Mouse (Mus musculus) ES-E14 (cell line): Measurements from ENCODE around the gene Ddx39. TPM values are rescaled to one million over a fixed set of nuclear protein-coding genes. Genes with fewer than 3 reads are reported as not detected.

Experiments used
- DNase-seq: peaks from one replicate; pipeline ENCODE4 v3.0.0-alpha.2; 2013; ENCODE audit warnings: low read depth, low spot score
- H3K27ac ChIP-seq: 2 replicates; pipeline ENCODE4 v1.5.1; 2012; ENCODE audit warnings: low read depth, mild to moderate bottlenecking, low read length, moderate library complexity, mixed read lengths; ENCODE audit not compliant: poor library complexity, insufficient read depth, severe bottlenecking
- H3K36me3 ChIP-seq: 2 replicates; pipeline ENCODE4 v1.6.1; 2012; ENCODE audit warnings: mild to moderate bottlenecking, low read length, moderate library complexity, mixed read lengths; ENCODE audit not compliant: control insufficient read depth, poor library complexity, insufficient read depth, severe bottlenecking
- H3K4me1 ChIP-seq, 2 experiments: fragments of 150-350 bp in 1 of 2; sonication (generic) in 1 of 2; 2 replicates each; pipeline ENCODE4 v1.6.1; 2012; ENCODE audit warnings: low read length in 2 of 2, mild to moderate bottlenecking in 1 of 2, mixed read lengths in 1 of 2; ENCODE audit not compliant: control insufficient read depth in 2 of 2, insufficient read depth in 2 of 2, poor library complexity in 1 of 2
- H3K4me3 ChIP-seq, 2 experiments: fragments of 150-350 bp in 1 of 2; sonication (generic) in 1 of 2; 2 replicates each; pipeline ENCODE4 v1.5.1; 2012; ENCODE audit warnings: low read length in 2 of 2, low read depth in 1 of 2, mild to moderate bottlenecking in 1 of 2, mixed read lengths in 1 of 2; ENCODE audit not compliant: insufficient read depth in 1 of 2, poor library complexity in 1 of 2, severe bottlenecking in 1 of 2
- H3K9ac ChIP-seq: 2 replicates; pipeline ENCODE4 v1.6.1; 2012; ENCODE audit warnings: low read depth, mild to moderate bottlenecking, low read length, mixed read lengths; ENCODE audit not compliant: poor library complexity, insufficient read depth, severe bottlenecking
- H3K9me3 ChIP-seq: fragments of 150-350 bp; sonication (generic); 2 replicates; pipeline ENCODE4 v1.6.1; 2012; ENCODE audit warnings: low read depth, mild to moderate bottlenecking, low read length; ENCODE audit not compliant: control insufficient read depth, insufficient read depth
- CHD2 ChIP-seq: IDR thresholded peaks from 2 replicates; pipeline ENCODE4 v1.6.1; 2014; ENCODE audit warnings: mild to moderate bottlenecking, low read depth, low read length, inconsistent platforms
- HCFC1 ChIP-seq: IDR thresholded peaks from 2 replicates; pipeline ENCODE4 v1.6.1; 2012; ENCODE audit warnings: low read length, inconsistent platforms, borderline replicate concordance; ENCODE audit not compliant: insufficient read depth
- MAFK ChIP-seq: IDR thresholded peaks from 2 replicates; pipeline ENCODE4 v1.6.1; 2014; ENCODE audit warnings: mild to moderate bottlenecking, low read depth, low read length, inconsistent platforms; ENCODE audit not compliant: insufficient read depth
- ZC3H11A ChIP-seq: IDR thresholded peaks from 2 replicates; pipeline ENCODE4 v1.6.1; 2012; ENCODE audit warnings: low read depth, mild to moderate bottlenecking, inconsistent platforms, low read length, borderline replicate concordance
- ZNF384 ChIP-seq: IDR thresholded peaks from 2 replicates; pipeline ENCODE4 v1.6.1; 2012; ENCODE audit warnings: low read depth, low read length, inconsistent platforms
- in situ Hi-C, 2 experiments: fragments of 600-800 bp; cut with MboI; formaldehyde crosslinking; loops; one replicate each; pipeline ENCODE4 v1.15.1; 2025; ENCODE audit warnings: low sequenced_read_pairs in 2 of 2, inconsistent platforms in 1 of 2; ENCODE audit not compliant: unreplicated experiment in 2 of 2
- total RNA-seq: library from RNA; depleted of rRNA; stranded (reverse); fragments of 300-350 nt; gene quantifications from 2 replicates; pipeline ENCODE4 v1.2.3, GENCODE M21; 2012

The Ddx39 gene
- total RNA-seq, 1 experiment, result 324 TPM

GRCm38 (mm10) chr8:83737852-83738562, 23.0 kb downstream of the Ddx39 start:
- no peak for DNase-seq
- Histone ChIP-seq H3K4me3 (no peak overlapping the region), H3K9ac (no peak overlapping the region), H3K4me1 (peaks cover 8 to 24% of the 10 kb centered on the region in 2 experiments; a peak in 1 of 4 replicates), H3K9me3 (no peaks in the 10 kb centered on the region), H3K27ac (peak overlapping the region; percentile 14; the same call in 1 of the 2 replicates), H3K36me3 (peaks cover 15% of the 10 kb centered on the region)
- in situ Hi-C loops, result no loop called here
- TF ChIP-seq CHD2, result no peak
- TF ChIP-seq ZC3H11A, result no peak
- no peak for TF ChIP-seq MAFK
- no peak for TF ChIP-seq ZNF384
- TF ChIP-seq HCFC1, result no peak

GRCm38 (mm10) chr8:83738949-83739710, 24.2 kb downstream of the Ddx39 start:
- Histone ChIP-seq H3K9ac (peak overlapping the region; percentile 12; the same call in 1 of the 2 replicates), H3K4me1 (peaks cover 8 to 24% of the 10 kb centered on the region in 2 experiments; a peak in 1 of 4 replicates), H3K4me3 (peak overlapping the region; percentile 27 to 74), H3K9me3 (no peaks in the 10 kb centered on the region), H3K27ac (peak overlapping the region; percentile 85), H3K36me3 (peaks cover 8% of the 10 kb centered on the region)
- DNase-seq, result no peak
- in situ Hi-C loops, result no loop called here
- TF ChIP-seq MAFK, result no peak
- TF ChIP-seq CHD2, result no peak
- no peak for TF ChIP-seq ZNF384
- TF ChIP-seq HCFC1, result no peak

- no peak for TF ChIP-seq HCFC1
- TF ChIP-seq ZNF384, result no peak
- no peak for TF ChIP-seq ZC3H11A
- no peak for TF ChIP-seq CHD2
- TF ChIP-seq MAFK, result no peak
- no peak for DNase-seq
- H3K4me1 ChIP-seq, result peaks cover 10 to 24% of the 10 kb centered on the region in 2 experiments; a peak in 1 of 4 replicates
- H3K4me3 ChIP-seq, result peak overlapping the region; percentile 74
- peaks cover 6% of the 10 kb centered on the region; the same call in 1 of the 2 replicates for H3K36me3 ChIP-seq
- H3K9ac ChIP-seq, result peak overlapping the region; percentile 52; the same call in 1 of the 2 replicates
- in situ Hi-C loops, result no loop called here
- H3K9me3 ChIP-seq, result no peaks in the 10 kb centered on the region
- peak overlapping the region; percentile 85 for H3K27ac ChIP-seq
These were observed 24.9 kb downstream of the Ddx39 start for GRCm38 (mm10) chr8:83739711-83740468.

GRCm38 (mm10) chr8:83740586-83740975, 25.6 kb downstream of the Ddx39 start:
- Histone ChIP-seq H3K4me3 (peak overlapping the region; percentile 74), H3K4me1 (peaks cover 6 to 18% of the 10 kb centered on the region in 2 experiments; a peak in 1 of 4 replicates), H3K9me3 (no peaks in the 10 kb centered on the region), H3K9ac (peak overlapping the region; percentile 68), H3K36me3 (peaks cover 6% of the 10 kb centered on the region; the same call in 1 of the 2 replicates), H3K27ac (peak overlapping the region; percentile 25; the same call in 1 of the 2 replicates)
- TF ChIP-seq ZC3H11A, result no peak
- no peak for TF ChIP-seq HCFC1
- 0 out of 2 replicates have a peak, but pooled peaks have one; percentile 65 for TF ChIP-seq ZNF384
- no peak for TF ChIP-seq MAFK
- no peak for TF ChIP-seq CHD2
- in situ Hi-C loops, result no loop called here
- DNase-seq, result no peak
